Mouse (Mus musculus): Measurements from ENCODE around the gene Gbp2b.
A peak's percentile ranks its signal among the peaks of the same experiment; 100 is the strongest.
"Not testable (repeated sequence)": the region's sequence is repeated elsewhere in the genome, so short reads cannot be mapped to it uniquely, and the experiment has no call there.

Gbp2b gene

DNA sequence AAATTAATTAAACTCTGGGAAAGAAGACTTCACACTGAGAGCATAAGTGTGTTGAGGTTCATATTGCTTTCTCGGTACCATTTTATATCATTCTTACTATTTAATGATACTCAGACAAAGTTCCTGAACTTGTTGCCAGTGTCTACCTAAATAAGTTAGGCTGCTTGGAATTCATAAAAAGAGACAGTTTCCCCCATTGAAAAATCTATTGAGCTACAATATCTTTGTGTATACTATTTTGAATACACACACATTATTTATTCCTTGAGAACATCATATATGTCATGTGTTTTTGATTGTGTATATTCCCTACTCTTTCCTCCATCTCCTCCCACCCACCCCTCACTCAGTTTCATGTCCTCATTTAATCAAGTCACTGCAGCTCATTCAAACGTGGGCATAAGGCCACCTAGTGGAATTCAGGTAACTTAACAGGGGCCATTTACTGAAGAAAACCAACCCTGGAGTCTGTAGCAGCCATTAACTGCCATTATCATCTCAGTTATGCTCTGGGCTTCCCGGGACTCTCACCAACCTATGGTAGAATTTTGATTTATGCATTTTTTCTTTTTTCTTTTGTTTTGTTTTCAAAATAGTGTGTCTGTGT lies 26.4 kb downstream of the Gbp2b start:
- peak in 1 of 2 experiments; percentile 6 for DNase-seq

DNA sequence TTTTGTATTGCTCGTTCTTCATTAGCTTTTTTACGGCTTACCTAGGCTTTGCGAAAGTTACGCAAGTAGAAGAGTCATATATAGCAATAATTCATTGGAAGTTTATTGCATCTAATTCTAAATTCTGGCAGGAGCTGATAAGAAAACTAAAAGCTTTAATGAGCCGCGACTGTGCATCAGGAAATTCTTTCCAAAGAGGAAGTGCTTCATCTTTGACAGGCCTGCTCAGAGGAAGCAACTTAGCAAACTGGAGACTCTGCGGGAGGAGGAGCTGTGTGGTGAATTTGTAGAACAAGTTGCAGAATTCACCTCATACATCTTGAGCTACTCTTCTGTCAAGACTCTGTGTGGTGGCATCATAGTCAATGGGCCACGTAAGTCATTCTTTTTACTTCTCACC lies 35.7 kb downstream of the Gbp2b start:
- DNase-seq: no peak

DNA sequence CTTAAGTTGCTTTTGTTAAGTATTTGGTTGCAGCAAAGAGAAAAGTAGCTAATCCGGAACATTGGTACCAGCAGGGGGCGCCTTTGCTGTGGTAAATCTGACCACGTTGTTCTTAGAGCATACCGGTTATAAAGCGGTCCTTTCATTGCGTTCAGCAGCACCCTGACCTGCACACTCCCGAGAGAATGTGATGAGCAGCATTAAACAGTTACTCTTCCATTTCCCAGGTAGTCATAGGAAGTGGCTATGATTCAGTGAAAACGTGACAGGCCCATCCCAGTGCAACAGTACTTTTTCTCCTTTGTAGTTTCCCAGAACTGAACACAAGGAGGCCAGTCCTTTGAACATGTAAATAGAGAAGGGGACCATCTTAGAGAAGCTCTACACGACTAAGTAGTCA lies 45.6 kb downstream of the Gbp2b start:
- peak; percentile 60 to 76 for DNase-seq

DNA sequence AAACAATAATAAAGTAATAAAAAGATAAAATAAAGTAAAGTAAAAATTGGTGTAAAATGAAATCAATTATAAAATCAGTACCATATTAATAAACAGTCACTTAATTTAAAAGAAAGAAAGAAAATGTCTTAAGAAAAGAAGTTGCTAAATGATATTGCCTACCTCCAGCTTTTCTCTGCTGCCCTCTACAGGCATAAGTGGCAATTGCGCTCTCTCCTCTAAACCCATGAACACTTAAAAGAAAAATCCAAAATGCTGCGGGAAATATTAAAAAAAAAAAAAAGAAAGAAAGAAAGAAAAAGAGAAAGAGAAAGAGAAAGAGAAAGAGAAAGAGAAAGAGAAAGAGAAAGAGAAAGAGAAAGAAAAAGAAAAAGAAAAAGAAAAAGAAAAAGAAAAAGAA lies 51.3 kb downstream of the Gbp2b start:
- DNase-seq: peak; percentile 81 to 88

DNA sequence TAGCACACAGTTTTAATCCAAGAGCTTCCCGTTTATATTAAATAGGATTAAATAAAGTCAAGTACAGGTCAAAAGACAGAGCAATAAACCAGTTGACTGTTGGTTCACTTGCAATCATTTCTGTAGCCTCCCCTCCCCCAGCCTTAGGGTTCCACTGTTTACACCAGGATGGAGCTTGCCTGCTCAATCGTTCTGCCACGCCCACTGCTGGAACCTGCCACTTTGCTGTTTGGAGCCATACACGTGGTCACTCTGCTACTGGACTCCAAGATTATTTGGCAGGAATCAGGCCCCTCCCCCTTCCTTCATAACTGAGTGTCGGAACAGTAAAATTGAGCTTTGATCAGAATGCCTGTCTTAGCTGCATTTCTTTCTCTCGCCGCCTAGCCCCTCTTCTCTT lies 53.2 kb downstream of the Gbp2b start:
- not testable (repeated sequence) for DNase-seq

DNA sequence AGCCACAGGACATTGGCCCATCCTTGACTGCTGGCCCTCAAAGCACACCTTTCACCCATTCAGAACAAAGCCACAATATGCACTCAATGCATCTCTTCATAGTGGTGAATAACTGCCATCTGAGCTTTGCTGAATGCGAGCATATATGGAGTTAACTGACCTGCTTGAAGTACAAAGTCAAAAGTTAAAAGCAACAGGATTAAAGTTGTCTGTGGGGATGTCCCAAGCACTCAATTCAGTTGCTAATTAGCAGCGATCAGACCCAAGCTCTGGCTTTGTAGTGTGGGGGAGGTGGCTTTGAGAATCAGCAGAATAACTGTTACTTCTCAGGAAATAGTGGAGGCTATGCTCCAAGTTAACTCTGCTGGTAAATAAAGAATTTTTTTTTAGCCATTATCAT lies 55.6 kb downstream of the Gbp2b start:
- no peak for DNase-seq

DNA sequence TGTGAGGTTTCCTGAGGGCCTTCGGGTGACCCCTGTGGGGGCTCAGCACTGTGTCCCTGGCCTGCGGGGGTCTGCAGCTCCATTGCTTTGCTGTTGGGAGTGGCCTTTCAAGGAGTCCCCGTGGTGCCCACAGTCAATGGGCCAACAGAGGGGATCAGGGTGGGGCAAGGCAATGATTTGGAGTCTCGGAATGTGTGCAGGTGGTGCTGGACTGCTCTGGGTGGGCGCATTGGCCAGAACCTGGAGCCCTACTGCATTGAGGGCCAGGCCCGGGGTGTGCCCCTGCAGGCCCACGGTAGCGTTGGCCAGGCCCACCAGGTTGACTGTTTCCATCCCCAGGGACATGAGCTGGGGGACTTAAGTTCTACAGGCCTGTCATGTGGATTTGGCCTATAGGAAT lies 70.1 kb downstream of the Gbp2b start:
- no peak for DNase-seq

Measured in cerebellum, postnatal 14 days (tissue).